Mouse (Mus musculus): Measurements from ENCODE around the gene Utp11.

The Utp11 gene

GRCm38 (mm10) chr4:124672347-124673320 lies 20.8 kb downstream of the Utp11 start:
- DNase-seq (ENCODE audit: low spot score): no peak

- DNase-seq (ENCODE audit: low spot score): no peak
Measured at GRCm38 (mm10) chr4:124671583-124671982, 21.8 kb downstream of the Utp11 start.

GRCm38 (mm10) chr4:124670232-124670631 lies 23.2 kb downstream of the Utp11 start:
- no peak for DNase-seq (ENCODE audit: low spot score)

- DNase-seq (ENCODE audit: low spot score): no peak
Measured at GRCm38 (mm10) chr4:124668078-124668477, 25.3 kb downstream of the Utp11 start.

- no peak for DNase-seq (ENCODE audit: low spot score)
Measured at GRCm38 (mm10) chr4:124667476-124668033, 25.8 kb downstream of the Utp11 start.

- DNase-seq (ENCODE audit: low spot score): no peak
Measured at GRCm38 (mm10) chr4:124664604-124665003, 28.8 kb downstream of the Utp11 start.

- DNase-seq (ENCODE audit: low spot score): no peak
Measured at GRCm38 (mm10) chr4:124664185-124664584, 29.2 kb downstream of the Utp11 start.

GRCm38 (mm10) chr4:124663034-124663433 lies 30.4 kb downstream of the Utp11 start:
- no peak for DNase-seq (ENCODE audit: low spot score)

GRCm38 (mm10) chr4:124660603-124661002 lies 32.8 kb downstream of the Utp11 start:
- DNase-seq (ENCODE audit: low spot score): no peak

- DNase-seq (ENCODE audit: low spot score): no peak
Measured at GRCm38 (mm10) chr4:124659251-124660217, 33.9 kb downstream of the Utp11 start.

GRCm38 (mm10) chr4:124658412-124658851 lies 35.0 kb downstream of the Utp11 start:
- DNase-seq (ENCODE audit: low spot score): no peak

- no peak for DNase-seq (ENCODE audit: low spot score)
Measured at GRCm38 (mm10) chr4:124657781-124658180, 35.6 kb downstream of the Utp11 start.

- no peak for DNase-seq (ENCODE audit: low spot score)
Measured at GRCm38 (mm10) chr4:124656854-124657650, 36.3 kb downstream of the Utp11 start.

GRCm38 (mm10) chr4:124656518-124656853 lies 36.9 kb downstream of the Utp11 start, which contains the start of gene Pou3f1:
Gene Pou3f1, plus strand, starts transcription at chr4:124656807.
- no peak for DNase-seq (ENCODE audit: low spot score)

GRCm38 (mm10) chr4:124652886-124653285 lies 40.5 kb downstream of the Utp11 start:
- no peak for DNase-seq (ENCODE audit: low spot score)

- DNase-seq (ENCODE audit: low spot score): no peak
Measured at GRCm38 (mm10) chr4:124647909-124648308, 45.5 kb downstream of the Utp11 start.

- no peak for DNase-seq (ENCODE audit: low spot score)
Measured at GRCm38 (mm10) chr4:124646591-124646990, 46.8 kb downstream of the Utp11 start.

- DNase-seq (ENCODE audit: low spot score): no peak
Measured at GRCm38 (mm10) chr4:124644974-124645433, 48.4 kb downstream of the Utp11 start.

GRCm38 (mm10) chr4:124643859-124644258 lies 49.5 kb downstream of the Utp11 start:
- no peak for DNase-seq (ENCODE audit: low spot score)

- no peak for DNase-seq (ENCODE audit: low spot score)
Measured at GRCm38 (mm10) chr4:124639715-124640114, 53.7 kb downstream of the Utp11 start.

- DNase-seq (ENCODE audit: low spot score): no peak
Measured at GRCm38 (mm10) chr4:124633281-124633680, 60.1 kb downstream of the Utp11 start.
